Mouse (Mus musculus) forebrain, embryonic 16.5 days (tissue): ENCODE data around the gene Ptf1a. TPM values are rescaled to one million over a fixed set of nuclear protein-coding genes. Genes with fewer than 3 reads are reported as not detected.

Source experiments
- ATAC-seq: fragments of 200-750 bp; cut with Nextera tagmentation; 2 replicates; pipeline ENCODE4 v1.8.0; 2017; ENCODE audit warnings: mild to moderate bottlenecking, moderate library complexity
- H3K27ac ChIP-seq: fragments of 300-500 bp; sonication (generic); 2 replicates; pipeline ENCODE4 v1.5.1; 2014; ENCODE audit warnings: low read length, control low read depth
- H3K27me3 ChIP-seq: fragments of 300-500 bp; sonication (generic); replicated peaks from 2 replicates; pipeline ENCODE4 v1.6.1; 2014; ENCODE audit warnings: low read length; ENCODE audit not compliant: control insufficient read depth, insufficient read depth
- H3K36me3 ChIP-seq: fragments of 300-500 bp; sonication (generic); 2 replicates; pipeline ENCODE4 v1.6.1; 2014; ENCODE audit not compliant: control insufficient read depth, insufficient read depth
- H3K4me1 ChIP-seq: fragments of 300-500 bp; sonication (generic); replicated peaks from 2 replicates; pipeline ENCODE4 v1.6.1; 2014; ENCODE audit warnings: low read length; ENCODE audit not compliant: control insufficient read depth, insufficient read depth
- H3K4me2 ChIP-seq: fragments of 300-500 bp; sonication (generic); 2 replicates; pipeline ENCODE4 v1.6.1; 2014; ENCODE audit warnings: mild to moderate bottlenecking, low read length, control low read depth
- H3K4me3 ChIP-seq: fragments of 300-500 bp; sonication (generic); replicated peaks from 2 replicates; pipeline ENCODE4 v1.5.1; 2014; ENCODE audit warnings: mild to moderate bottlenecking, low read length, control low read depth
- H3K9ac ChIP-seq: fragments of 300-500 bp; sonication (generic); replicated peaks from 2 replicates; pipeline ENCODE4 v1.6.1; 2014; ENCODE audit warnings: low read depth, low read length, control low read depth
- H3K9me3 ChIP-seq: fragments of 300-500 bp; sonication (generic); 2 replicates; pipeline ENCODE4 v1.6.1; 2016; ENCODE audit warnings: low read length; ENCODE audit not compliant: control insufficient read depth
- WGBS: fragments of 180-500 bp; shearing (Covaris S2); extraction: QIAGEN DNeasy Blood & Tissue Kit; methylation state at CpG from one replicate; pipeline ENCODE4 v1.1.7; 2014; 5-methylcytosine and 5-hydroxymethylcytosine counted together
- polyA plus RNA-seq: library from polyadenylated mRNA; unstranded; fragments of >200 nt; fragmentation: Nextera tagmentation; extraction: Ambion mirVana; gene quantifications from 2 replicates; pipeline ENCODE4 v1.2.1, GENCODE M21; 2015

Ptf1a gene
- polyA plus RNA-seq, 1 experiment from 2014 or later = not detected

DNA sequence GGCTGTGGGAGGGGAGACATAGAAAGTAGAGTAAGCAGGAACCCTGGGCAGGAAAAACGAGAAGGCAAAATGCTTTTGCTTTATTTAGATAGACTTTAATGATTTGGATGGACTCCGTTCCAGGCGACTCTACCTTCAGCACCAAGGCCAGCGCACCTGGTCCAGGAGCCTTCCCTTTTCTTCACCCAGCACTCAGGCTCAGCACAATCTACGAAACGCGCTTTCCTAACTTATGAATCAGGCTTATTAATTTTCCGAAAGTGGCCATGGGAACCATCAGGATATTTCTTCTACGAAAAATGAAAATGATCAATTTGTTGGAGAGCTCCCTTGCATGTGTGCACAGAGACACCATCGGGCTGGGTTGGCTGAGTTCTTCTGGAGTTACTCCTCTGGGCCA, 16.4 kb upstream of the Ptf1a start:
- Histone ChIP-seq H3K9me3 (no peaks in the 10 kb centered on the region), H3K27me3 (peaks cover 61% of the 10 kb centered on the region), H3K27ac (no peak overlapping the region), H3K4me2 (no peak overlapping the region), H3K36me3 (no peaks in the 10 kb centered on the region), H3K4me3 (no peak overlapping the region), H3K9ac (no peak overlapping the region), H3K4me1 (peaks cover 22% of the 10 kb centered on the region)
- WGBS = 3% methylated on average over 10 of the region's 10 CpGs
- ATAC-seq = no peak

DNA sequence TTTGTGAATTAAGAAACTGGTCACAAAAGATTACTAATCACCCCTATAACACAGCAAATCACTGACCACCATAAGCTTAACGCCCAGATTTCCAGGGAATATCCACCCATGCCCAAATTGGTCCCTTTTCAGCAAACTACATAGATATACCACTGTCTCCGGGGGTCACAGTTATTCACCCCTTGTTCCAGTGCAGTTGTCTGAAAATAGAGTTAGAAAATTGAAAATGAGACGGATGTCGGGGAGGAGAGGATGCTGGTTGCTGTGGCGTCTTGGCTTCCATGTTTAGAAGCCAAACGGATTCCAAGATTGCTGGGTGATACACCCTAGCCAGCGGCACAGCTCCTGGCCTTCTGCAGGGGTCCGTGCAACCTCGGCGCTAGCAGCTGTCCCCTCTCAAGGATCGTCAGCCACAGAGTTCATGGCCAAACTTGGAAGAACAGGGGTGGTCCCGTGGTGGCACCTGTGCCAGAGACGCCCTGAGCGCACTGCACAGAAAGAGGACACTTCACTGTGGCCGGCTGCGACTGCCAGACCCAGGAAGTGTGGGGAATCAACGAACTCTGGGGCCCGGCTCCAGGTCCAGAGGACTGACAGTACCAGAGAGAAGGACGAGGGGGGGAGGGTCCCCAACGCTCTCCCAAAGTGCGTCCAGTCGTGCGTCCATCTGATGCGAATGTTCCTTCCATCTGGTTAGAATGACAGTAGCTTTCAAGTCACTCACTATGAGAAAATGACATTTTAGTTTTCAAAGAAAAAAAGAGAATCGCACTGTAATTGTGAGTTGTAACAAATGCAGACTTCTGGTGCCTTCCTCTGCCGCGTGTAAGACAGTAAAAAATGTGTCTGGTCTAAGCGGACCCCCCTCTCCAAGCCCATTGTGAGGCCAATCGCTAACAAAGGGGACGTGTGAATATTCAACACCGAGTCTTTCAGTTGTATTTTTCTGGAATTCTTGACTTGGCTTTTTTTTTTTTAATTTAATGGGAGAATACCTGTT, 15.5 kb upstream of the Ptf1a start:
- peaks cover 64% of the 10 kb centered on the region for H3K27me3 ChIP-seq
- no peak overlapping the region for H3K27ac ChIP-seq
- peak overlapping the region; percentile 50 for H3K4me2 ChIP-seq
- no peak overlapping the region for H3K9ac ChIP-seq
- H3K36me3 ChIP-seq = no peaks in the 10 kb centered on the region
- 3% methylated on average over 31 of the region's 31 CpGs for WGBS
- H3K9me3 ChIP-seq = no peaks in the 10 kb centered on the region
- peak overlapping the region; percentile 30 for H3K4me3 ChIP-seq
- peaks cover 22% of the 10 kb centered on the region for H3K4me1 ChIP-seq
- ATAC-seq = 0 out of 2 replicates have a peak, but pooled peaks have one; percentile 24

DNA sequence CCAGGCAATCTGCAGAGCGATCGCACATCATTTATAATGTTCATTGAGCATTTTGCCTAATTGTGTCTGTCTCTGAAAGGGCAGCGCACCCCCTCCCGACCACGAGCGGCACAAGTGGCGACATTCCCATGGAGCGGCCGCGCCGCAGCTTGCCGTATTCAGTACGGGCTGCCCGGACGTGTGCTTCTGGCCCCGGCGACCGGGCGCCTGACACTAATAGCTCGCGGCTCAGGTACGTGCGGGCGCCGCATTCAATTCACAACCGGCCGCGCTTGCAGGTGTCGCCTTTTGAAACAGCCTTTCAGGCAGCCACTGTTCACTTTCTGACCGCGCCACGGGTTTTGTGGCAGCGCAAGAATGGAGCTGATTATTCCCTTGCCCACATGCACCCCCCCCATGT, 14.7 kb upstream of the Ptf1a start:
- Histone ChIP-seq H3K9ac (no peak overlapping the region), H3K4me2 (peak overlapping the region; percentile 50), H3K9me3 (no peaks in the 10 kb centered on the region), H3K4me1 (peaks cover 22% of the 10 kb centered on the region), H3K36me3 (no peaks in the 10 kb centered on the region), H3K27ac (no peak overlapping the region), H3K4me3 (peak overlapping the region; percentile 30), H3K27me3 (peaks cover 64% of the 10 kb centered on the region)
- WGBS = under 1% methylated on average over 33 of the region's 33 CpGs
- ATAC-seq = peak; percentile 45

DNA sequence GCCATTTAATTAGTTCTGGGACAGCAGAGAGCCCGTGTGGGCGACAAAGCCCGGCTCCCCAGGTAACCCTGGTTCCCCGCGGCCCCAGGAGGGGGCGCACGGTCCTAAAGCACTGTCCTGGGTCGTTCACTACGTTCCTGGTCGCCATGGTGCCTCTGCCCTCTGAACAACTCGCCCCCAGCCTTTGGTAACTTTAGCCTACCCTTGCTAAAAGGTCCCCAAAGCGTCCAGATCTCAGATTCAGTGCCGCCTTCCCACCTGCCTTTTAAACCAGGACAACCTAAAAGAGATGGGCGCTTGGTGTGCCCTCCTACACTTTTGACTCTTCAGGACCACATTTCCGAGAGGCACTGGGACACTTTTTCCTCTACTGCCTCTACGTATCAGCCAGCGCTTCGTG, 14.3 kb upstream of the Ptf1a start:
- Histone ChIP-seq H3K9me3 (no peaks in the 10 kb centered on the region), H3K4me2 (peak overlapping the region; percentile 50), H3K9ac (no peak overlapping the region), H3K36me3 (no peaks in the 10 kb centered on the region), H3K27ac (no peak overlapping the region), H3K4me3 (peak overlapping the region; percentile 30), H3K27me3 (peaks cover 66% of the 10 kb centered on the region), H3K4me1 (peaks cover 22% of the 10 kb centered on the region)
- peak; percentile 67 for ATAC-seq
- WGBS = under 1% methylated on average over 18 of the region's 18 CpGs

DNA sequence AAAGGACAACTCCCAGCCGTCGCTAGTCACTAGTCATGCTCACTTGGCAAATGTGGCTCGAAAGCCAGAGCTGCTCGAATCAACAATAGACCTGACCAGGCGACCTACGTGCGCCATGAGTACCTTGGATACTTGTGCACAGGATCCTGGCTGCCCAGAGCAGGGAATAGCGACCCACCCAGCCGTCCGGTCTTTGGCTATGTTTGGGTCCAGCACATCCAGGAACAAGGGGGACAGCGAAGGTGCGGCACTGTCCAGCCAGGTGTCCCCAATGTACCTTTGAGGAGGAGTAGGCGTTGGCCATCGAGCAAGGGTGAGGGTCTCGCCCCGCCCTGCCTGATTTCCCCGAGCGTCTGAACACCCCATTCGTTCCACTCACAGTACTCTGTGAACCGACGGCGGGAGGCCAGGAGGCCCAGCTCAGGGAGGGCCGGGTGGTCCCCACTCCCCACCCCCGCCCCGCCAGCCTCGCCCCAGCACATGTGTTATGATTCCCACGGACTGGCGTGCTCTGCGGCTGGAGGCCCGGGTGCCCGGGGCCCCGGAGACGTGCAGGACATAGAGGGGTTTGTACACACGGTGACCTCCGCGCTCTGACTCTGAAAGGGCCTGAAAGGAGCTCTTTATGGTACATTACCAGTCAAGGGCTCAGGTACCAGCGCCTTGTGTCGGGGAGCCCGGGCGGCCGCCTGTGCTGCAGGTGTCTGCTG, 13.7 kb upstream of the Ptf1a start:
- Histone ChIP-seq H3K9ac (no peak overlapping the region), H3K27ac (no peak overlapping the region), H3K4me2 (no peak overlapping the region), H3K27me3 (peaks cover 62% of the 10 kb centered on the region), H3K9me3 (no peaks in the 10 kb centered on the region), H3K4me1 (peaks cover 22% of the 10 kb centered on the region), H3K4me3 (no peak overlapping the region), H3K36me3 (no peaks in the 10 kb centered on the region)
- peak; percentile 31 for ATAC-seq
- 2% methylated on average over 41 of the region's 41 CpGs for WGBS

DNA sequence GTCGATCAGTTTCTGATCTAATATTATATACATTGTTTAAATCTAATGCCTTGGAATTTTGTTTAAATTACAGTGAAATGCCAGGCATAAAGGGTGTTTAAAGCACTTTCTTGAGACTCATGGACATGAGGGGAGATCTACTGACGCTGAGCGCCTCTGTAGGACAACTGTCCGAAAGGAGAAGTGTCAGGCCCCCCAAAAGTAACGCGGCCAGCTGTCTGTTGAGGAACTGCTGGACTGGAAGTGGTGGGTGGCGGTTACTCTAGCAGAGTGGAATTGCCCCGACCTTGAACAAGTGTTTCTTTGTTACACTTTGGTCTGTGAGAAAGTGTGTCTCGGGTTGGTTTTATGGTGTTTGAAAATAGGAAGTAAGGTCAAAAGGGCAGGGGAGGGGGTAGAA, 1.1 kb upstream of the Ptf1a start:
- Histone ChIP-seq H3K27ac (no peak overlapping the region), H3K9me3 (no peaks in the 10 kb centered on the region), H3K4me1 (peaks cover 24% of the 10 kb centered on the region), H3K4me3 (no peak overlapping the region), H3K27me3 (peaks cover 80% of the 10 kb centered on the region), H3K9ac (no peak overlapping the region), H3K4me2 (no peak overlapping the region), H3K36me3 (no peaks in the 10 kb centered on the region)
- ATAC-seq = no peak
- WGBS = 2% methylated on average over 9 of the region's 9 CpGs

DNA sequence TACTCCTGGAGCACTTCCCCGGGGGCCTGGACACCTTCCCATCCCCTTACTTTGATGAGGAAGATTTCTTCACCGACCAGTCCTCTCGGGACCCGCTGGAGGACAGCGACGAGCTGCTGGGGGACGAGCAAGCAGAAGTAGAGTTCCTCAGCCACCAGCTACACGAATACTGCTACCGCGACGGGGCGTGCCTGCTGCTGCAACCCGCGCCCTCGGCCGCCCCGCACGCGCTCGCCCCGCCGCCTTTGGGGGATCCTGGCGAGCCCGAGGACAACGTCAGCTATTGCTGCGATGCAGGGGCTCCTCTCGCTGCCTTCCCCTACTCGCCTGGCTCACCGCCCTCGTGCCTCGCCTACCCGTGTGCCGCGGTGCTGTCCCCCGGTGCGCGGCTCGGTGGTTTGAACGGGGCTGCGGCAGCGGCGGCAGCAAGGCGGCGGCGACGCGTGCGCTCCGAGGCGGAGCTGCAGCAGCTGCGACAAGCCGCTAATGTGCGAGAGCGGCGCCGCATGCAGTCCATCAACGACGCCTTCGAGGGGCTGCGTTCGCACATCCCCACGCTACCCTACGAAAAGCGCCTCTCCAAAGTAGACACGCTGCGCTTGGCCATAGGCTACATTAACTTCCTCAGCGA, 523 bp downstream of the Ptf1a start:
- H3K4me1 ChIP-seq = peaks cover 24% of the 10 kb centered on the region
- peak overlapping the region; percentile 40 for H3K4me3 ChIP-seq
- H3K9me3 ChIP-seq = no peaks in the 10 kb centered on the region
- H3K9ac ChIP-seq = no peak overlapping the region
- H3K27me3 ChIP-seq = peaks cover 91% of the 10 kb centered on the region
- H3K36me3 ChIP-seq = no peaks in the 10 kb centered on the region
- peak overlapping the region; percentile 53 for H3K4me2 ChIP-seq
- WGBS = under 1% methylated on average over 66 of the region's 67 CpGs
- H3K27ac ChIP-seq = no peak overlapping the region
- ATAC-seq = peak; percentile 43

DNA sequence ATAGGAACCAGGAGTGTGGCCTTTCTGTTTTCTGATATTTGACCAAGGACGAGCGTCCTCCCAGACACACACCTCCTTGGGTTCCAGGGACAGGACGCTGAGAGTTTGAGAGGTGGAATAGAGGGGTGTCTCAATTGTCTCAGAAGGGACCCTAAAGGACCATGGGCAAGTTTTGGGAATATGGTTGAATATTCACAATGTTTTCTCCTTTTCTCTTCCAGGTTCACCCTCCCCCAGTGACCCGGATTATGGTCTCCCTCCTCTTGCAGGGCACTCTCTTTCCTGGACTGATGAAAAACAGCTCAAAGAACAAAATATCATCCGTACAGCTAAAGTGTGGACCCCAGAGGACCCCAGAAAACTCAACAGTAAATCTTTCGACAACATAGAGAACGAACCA, 1.3 kb downstream of the Ptf1a start:
- no peak for ATAC-seq

More for the DNA sequence above, 1.3 kb downstream of the Ptf1a start:
- no peaks in the 10 kb centered on the region for H3K36me3 ChIP-seq
- peaks cover 26% of the 10 kb centered on the region for H3K4me1 ChIP-seq
- 2% methylated on average over 7 of the region's 7 CpGs for WGBS
- no peak overlapping the region for H3K4me2 ChIP-seq
- H3K4me3 ChIP-seq = no peak overlapping the region
- H3K27ac ChIP-seq = no peak overlapping the region
- peaks cover 91% of the 10 kb centered on the region for H3K27me3 ChIP-seq
- H3K9me3 ChIP-seq = no peaks in the 10 kb centered on the region
- no peak overlapping the region for H3K9ac ChIP-seq
